Mouse (Mus musculus): Measurements from ENCODE around the gene Bzw2.

Bzw2 gene

GRCm38 (mm10) chr12:36135409-36135808 lies 22.5 kb downstream of the Bzw2 start:
- no peak for DNase-seq (ENCODE audit: low spot score in 2 of 2)

- DNase-seq (ENCODE audit: low spot score in 2 of 2), result no peak
Observed at GRCm38 (mm10) chr12:36134111-36134510, 23.8 kb downstream of the Bzw2 start.

GRCm38 (mm10) chr12:36133547-36133946 lies 24.3 kb downstream of the Bzw2 start:
- DNase-seq (ENCODE audit: low spot score in 2 of 2), result no peak

- DNase-seq (ENCODE audit: low spot score in 2 of 2), result no peak
Observed at GRCm38 (mm10) chr12:36132668-36133067, 25.2 kb downstream of the Bzw2 start.

- DNase-seq (ENCODE audit: low spot score in 2 of 2), result no peak
Observed at GRCm38 (mm10) chr12:36132254-36132653, 25.6 kb downstream of the Bzw2 start.

- no peak for DNase-seq (ENCODE audit: low spot score in 2 of 2)
Observed at GRCm38 (mm10) chr12:36129826-36130225, 28.1 kb downstream of the Bzw2 start.

- no peak for DNase-seq (ENCODE audit: low spot score in 2 of 2)
Observed at GRCm38 (mm10) chr12:36126049-36126448, 31.8 kb downstream of the Bzw2 start.

GRCm38 (mm10) chr12:36119244-36119643 lies 38.6 kb downstream of the Bzw2 start:
- no peak for DNase-seq (ENCODE audit: low spot score in 2 of 2)

GRCm38 (mm10) chr12:36117161-36117560 lies 40.7 kb downstream of the Bzw2 start:
- no peak for DNase-seq (ENCODE audit: low spot score in 2 of 2)

GRCm38 (mm10) chr12:36112081-36112480 lies 45.8 kb downstream of the Bzw2 start:
- DNase-seq (ENCODE audit: low spot score in 2 of 2), result no peak

- no peak for DNase-seq (ENCODE audit: low spot score in 2 of 2)
Observed at GRCm38 (mm10) chr12:36111110-36111509, 46.8 kb downstream of the Bzw2 start.

GRCm38 (mm10) chr12:36110457-36110856 lies 47.4 kb downstream of the Bzw2 start:
- DNase-seq (ENCODE audit: low spot score in 2 of 2), result no peak

- DNase-seq (ENCODE audit: low spot score in 2 of 2), result no peak
Observed at GRCm38 (mm10) chr12:36108442-36108841, 49.4 kb downstream of the Bzw2 start.

- DNase-seq (ENCODE audit: low spot score in 2 of 2), result no peak
Observed at GRCm38 (mm10) chr12:36103592-36103910, 54.3 kb downstream of the Bzw2 start.

GRCm38 (mm10) chr12:36102733-36103591 lies 54.9 kb downstream of the Bzw2 start:
- DNase-seq (ENCODE audit: low spot score in 2 of 2), result no peak

GRCm38 (mm10) chr12:36095371-36095880 lies 62.5 kb downstream of the Bzw2 start:
- DNase-seq (ENCODE audit: low spot score in 2 of 2), result no peak

- DNase-seq (ENCODE audit: low spot score in 2 of 2), result no peak
Observed at GRCm38 (mm10) chr12:36093081-36093670, 64.7 kb downstream of the Bzw2 start.

- DNase-seq (ENCODE audit: low spot score in 2 of 2), result no peak
Observed at GRCm38 (mm10) chr12:36091964-36092363, 65.9 kb downstream of the Bzw2 start.

- no peak for DNase-seq (ENCODE audit: low spot score in 2 of 2)
Observed at GRCm38 (mm10) chr12:36089221-36089620, 68.7 kb downstream of the Bzw2 start.

- no peak for DNase-seq (ENCODE audit: low spot score in 2 of 2)
Observed at GRCm38 (mm10) chr12:36088804-36089203, 69.1 kb downstream of the Bzw2 start.

- no peak for DNase-seq (ENCODE audit: low spot score in 2 of 2)
Observed at GRCm38 (mm10) chr12:36085380-36085779, 72.5 kb downstream of the Bzw2 start.

GRCm38 (mm10) chr12:36078101-36078899 lies 79.6 kb downstream of the Bzw2 start:
- no peak for DNase-seq (ENCODE audit: low spot score in 2 of 2)
